Mouse (Mus musculus): Measurements from ENCODE around the gene Fhit.

- no peak for TF ChIP-seq TAL1 (IDR thresholded peaks at IDR 0.05; ENCODE audit: low read length)
- TF ChIP-seq GATA1 (IDR thresholded peaks at IDR 0.05; ENCODE audit: low read length): no peak
Observed at GRCm38 (mm10) chr14:9544364-9544763, 1617.5 kb downstream of the Fhit start.

Measured in erythroblast, embryonic 14.5 days (primary cell).